Mouse (Mus musculus) Patski (cell line): ENCODE results near the gene Gas2. TPM values are rescaled to one million over a fixed set of nuclear protein-coding genes. Genes with fewer than 3 reads are reported as not detected.

Experiments used
- ATAC-seq: fragments of 100-300 bp; one replicate; pipeline ENCODE4 v1.8.0; 2021
- CTCF ChIA-PET: fragments of 350-600 bp; sonication (Branson Sonifier 250); formaldehyde crosslinking; loops from one replicate; lab custom pipeline; 2022; ENCODE audit warnings: inconsistent platforms; lab: Charles Lee
- POLR2A ChIA-PET: fragments of 350-600 bp; sonication (Branson Sonifier 250); formaldehyde crosslinking; loops from one replicate; lab custom pipeline; 2022; ENCODE audit warnings: antibody characterized with exemption, inconsistent platforms; lab: Charles Lee
- DNase-seq: peaks from one replicate; pipeline ENCODE4 v3.0.0-alpha.2; 2011; ENCODE audit warnings: low read depth, low spot score
- H3K27me3 ChIP-seq: fragments of 371-371 bp; one replicate; pipeline ENCODE4 v1.5.1; 2021
- CTCF ChIP-seq: fragments of 100-300 bp; IDR thresholded peaks from one replicate; pipeline ENCODE4 v1.5.1; 2021
- in situ Hi-C: fragments of 300-500 bp; cut with MboI; formaldehyde crosslinking; loops from 3 replicates; pipeline ENCODE4 v1.11.1; 2018; ENCODE audit warnings: low pct_unique_long_range_greater_than_20kb, mixed read lengths
- polyA plus RNA-seq: library from polyadenylated mRNA; unstranded; gene quantifications from one replicate; pipeline ENCODE4 v1.2.3, GENCODE M21; 2021

Gas2 gene
- polyA plus RNA-seq, 1 experiment from 2014 or later, result 2.8 TPM

DNA sequence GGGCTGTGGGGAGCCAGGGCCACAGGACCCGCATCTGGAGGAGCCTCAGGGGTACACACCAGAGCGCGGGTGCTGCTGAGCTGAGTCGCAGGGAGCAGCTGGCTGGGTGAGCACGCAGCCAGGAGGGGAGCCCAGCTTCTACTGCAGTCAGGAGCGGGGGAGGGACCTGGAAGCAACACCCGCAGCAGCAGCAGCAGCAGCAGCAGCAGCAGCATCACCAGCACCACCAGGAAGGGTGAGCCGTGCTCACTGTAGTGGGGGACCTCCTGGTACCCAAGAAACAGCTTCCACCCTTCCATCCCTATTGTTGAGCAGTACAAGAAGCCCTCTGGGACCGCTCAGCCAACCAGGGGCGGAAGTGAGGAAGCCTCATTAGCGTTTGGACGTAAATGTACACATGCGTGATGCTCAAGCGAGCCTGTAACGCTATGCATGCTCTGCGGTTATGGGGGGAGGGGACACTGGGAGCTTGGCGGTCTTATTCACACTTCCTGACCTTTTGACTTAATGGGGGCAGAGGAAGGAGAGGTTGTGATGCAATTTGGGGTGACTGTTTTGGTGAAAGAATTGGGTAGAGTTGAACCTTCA lies 17.4 kb downstream of the Gas2 start:
- CTCF ChIA-PET, result interaction anchor here (1.5 kb wide), 1 partner anchor 11 kb away, joined by 3 read pairs; no protein-coding TSS in a partner anchor
- in situ Hi-C loops, result no loop called here
- DNase-seq (no peak), ATAC-seq (no peak)
- POLR2A ChIA-PET, result interaction anchor here (0.9 kb wide), 1 partner anchor 18 kb away, joined by 3 read pairs; no protein-coding TSS in a partner anchor
- H3K27me3 ChIP-seq, result no peaks in the 10 kb centered on the region
- TF ChIP-seq CTCF, result no peak

DNA sequence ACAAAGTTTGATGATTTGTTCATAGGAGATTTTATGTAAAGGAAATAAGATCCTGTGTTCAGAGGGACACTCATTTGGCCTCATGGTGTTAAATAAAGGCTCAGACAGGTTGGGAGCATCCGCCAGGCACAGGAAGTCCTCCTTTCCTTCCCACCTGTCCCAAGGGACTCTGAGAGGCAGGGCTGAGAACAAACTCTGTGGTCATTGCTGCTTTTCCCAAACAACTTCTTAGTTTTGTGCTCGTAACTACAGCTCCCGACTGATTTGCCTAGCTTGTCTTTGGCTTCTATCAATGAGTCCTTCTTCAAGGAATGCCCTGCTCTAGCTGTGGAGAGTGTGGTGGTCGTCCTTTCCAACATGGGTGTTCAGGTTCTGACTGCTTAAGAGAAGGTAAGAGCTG lies 18.3 kb downstream of the Gas2 start:
- no peak for DNase-seq
- no peaks in the 10 kb centered on the region for H3K27me3 ChIP-seq
- no peak for TF ChIP-seq CTCF

DNA sequence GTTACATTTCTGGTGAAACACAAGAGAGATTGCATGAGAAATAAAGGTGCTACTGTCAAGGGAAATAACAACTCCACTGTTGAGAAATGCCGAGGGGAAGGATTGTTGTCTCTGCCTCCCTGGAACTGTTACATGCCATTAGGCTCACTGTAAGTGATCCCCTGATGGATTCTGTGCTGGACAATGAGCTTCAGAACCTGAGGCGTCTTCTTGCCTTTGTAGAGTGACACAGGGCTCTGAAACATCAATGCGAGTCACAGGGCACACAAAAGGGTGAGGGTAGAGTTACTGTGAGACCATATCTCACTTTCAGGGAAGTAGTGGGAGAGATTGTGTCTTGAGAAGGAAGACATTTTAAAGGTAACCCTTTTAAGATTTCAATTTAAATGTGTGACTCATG lies 23.5 kb downstream of the Gas2 start:
- in situ Hi-C loops, result no loop called here
- POLR2A ChIA-PET, result no interaction called here

More for the DNA sequence above, 18.3 kb downstream of the Gas2 start:
- POLR2A ChIA-PET, result no interaction called here
- in situ Hi-C loops, result no loop called here
- CTCF ChIA-PET, result interaction anchor here (2.0 kb wide), 1 partner anchor 12 kb away, joined by 4 read pairs; no protein-coding TSS in a partner anchor
- ATAC-seq, result no peak

DNA sequence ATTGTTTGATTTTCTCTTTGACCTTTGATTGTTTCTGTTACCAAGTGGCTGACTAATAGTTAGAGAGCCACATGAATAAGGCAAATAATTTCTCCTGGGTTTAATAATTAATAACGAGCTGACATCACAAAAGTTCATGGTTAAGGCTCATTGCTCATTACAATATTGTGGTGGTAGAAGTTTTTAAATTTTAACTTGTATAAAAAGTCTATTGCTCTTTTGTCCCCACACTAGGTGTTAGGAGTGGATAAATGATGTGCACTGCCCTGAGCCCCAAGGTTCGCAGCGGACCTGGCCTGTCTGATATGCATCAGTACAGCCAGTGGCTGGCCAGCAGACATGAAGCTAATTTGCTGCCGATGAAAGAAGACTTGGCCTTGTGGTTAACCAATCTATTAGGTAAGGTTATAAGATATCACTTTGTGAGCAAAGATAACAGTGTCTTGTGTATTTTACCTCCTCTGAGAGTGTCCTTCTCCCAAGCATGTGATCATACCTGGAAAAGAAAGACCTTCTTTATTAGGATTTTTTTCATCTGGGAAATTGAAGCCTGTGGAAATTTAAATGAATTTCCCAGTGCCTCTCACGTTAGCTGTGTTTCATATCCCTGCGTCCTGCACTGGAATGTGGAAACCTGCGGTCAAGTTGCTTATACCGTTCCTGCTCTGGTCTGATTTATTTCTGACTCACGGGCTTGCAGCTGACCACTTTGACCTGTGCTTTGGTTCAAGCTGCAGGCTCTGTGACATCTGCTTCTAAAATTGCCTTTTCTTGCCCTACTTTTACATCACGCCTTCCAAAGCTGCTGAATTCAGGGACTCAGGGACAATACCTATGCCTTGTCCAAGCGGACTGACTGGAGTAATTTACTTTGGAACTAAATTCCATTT lies 26.1 kb downstream of the Gas2 start:
- POLR2A ChIA-PET, result interaction anchor here (0.7 kb wide), 1 partner anchor 31 kb away, joined by 3 read pairs; no protein-coding TSS in a partner anchor
- TF ChIP-seq CTCF, result no peak
- no peaks in the 10 kb centered on the region for H3K27me3 ChIP-seq
- in situ Hi-C loops, result no loop called here
- ATAC-seq (peak; percentile 91), DNase-seq (peak; percentile 57)
- CTCF ChIA-PET, result no interaction called here

More for the DNA sequence above, 23.5 kb downstream of the Gas2 start:
- CTCF ChIA-PET, result interaction anchor here (1.8 kb wide), 1 partner anchor 23 kb away, joined by 4 read pairs; the partner anchor contains the start of genes Fancf and Gas2
- H3K27me3 ChIP-seq, result no peaks in the 10 kb centered on the region
- ATAC-seq, result no peak
- DNase-seq, result no peak
- TF ChIP-seq CTCF, result no peak

DNA sequence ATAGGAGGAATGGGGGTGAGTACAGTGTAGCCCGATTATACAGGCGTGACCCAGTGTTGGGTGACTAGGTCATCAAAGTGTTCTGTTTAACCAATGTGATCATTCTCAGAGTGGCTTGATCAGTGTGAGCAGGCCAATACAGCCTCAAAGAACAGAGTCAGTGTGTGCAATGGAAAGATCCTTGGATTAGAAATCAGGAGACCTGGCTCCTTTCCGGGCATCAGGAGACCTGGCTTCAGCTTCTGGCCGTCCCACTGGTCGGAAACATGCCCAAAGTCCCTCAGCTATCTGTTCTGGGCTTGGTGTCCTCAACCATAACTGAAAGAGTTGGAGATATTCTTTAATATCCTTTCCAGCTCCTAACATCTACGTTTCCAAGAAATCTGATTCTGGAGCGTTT lies 27.8 kb downstream of the Gas2 start:
- ATAC-seq (no peak), DNase-seq (no peak)
- POLR2A ChIA-PET, result no interaction called here
- CTCF ChIA-PET, result no interaction called here
- H3K27me3 ChIP-seq, result no peaks in the 10 kb centered on the region
- in situ Hi-C loops, result no loop called here
- TF ChIP-seq CTCF, result no peak

DNA sequence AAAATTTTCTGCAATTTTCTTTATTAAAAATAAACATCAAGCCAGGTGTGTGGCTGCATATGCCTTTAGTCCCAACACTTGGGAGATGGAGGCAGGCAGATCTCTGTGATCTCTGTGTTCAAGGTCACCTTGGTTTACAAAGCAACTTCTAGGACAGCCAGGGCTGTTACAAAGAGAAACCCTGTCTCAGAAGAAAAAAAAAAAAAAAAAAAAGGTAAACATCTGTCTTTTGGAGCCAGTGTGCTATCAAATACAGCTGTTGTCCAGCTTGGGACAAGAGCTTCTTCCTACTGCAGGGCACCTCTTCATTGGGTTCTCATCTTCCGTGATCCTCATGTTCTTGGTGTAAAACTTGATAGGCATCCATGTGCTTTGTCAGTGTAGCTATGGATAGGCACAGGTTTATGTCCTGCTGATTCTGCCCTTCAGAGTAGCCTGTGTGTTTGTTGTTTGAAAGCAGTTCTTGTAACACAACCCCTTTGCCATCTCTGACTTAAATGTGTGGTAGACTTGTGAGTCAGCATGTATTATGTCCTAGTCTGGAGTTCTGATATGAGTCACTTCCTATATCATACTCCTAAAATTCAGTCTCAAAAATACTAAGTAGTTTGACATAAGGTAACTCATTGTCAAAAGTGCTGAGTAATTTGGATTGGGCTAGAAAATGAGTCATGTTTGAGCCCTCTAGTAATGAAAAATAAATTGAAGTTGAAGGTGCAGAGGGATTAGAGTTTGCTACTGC lies 30.6 kb downstream of the Gas2 start:
- in situ Hi-C loops, result no loop called here

DNA sequence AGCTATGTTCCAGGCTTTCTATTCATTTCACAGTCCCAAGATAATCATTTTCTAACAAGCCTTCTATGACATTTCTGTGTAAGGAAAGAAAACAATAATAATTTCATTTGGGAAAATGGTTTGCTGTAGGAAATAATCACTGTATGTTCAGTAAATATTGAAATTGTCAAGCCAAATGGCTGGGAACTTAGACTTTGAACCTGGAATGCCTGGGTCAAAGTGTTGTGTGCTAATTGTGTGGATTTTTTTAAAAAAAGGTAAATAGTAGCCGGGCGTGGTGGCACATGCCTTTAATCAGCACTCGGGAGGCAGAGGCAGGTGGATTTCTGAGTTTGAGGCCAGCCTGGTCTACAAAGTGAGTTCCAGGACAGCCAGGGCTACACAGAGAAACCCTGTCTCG lies 31.2 kb downstream of the Gas2 start:
- TF ChIP-seq CTCF, result no peak
- ChIA-PET CTCF (interaction anchor here (1.0 kb wide), 1 partner anchor 20 kb away, joined by 5 read pairs; no protein-coding TSS in a partner anchor), POLR2A (no interaction called here)
- no peaks in the 10 kb centered on the region for H3K27me3 ChIP-seq
- ATAC-seq (no peak), DNase-seq (no peak)
- in situ Hi-C loops, result no loop called here

More for the DNA sequence above, 30.6 kb downstream of the Gas2 start:
- no peak for DNase-seq
- TF ChIP-seq CTCF, result no peak
- ChIA-PET CTCF (interaction anchor here (1.0 to 1.6 kb wide), 3 partner anchors 11 to 274 kb away, joined by 3 to 5 read pairs (median 4); no protein-coding TSS in a partner anchor), POLR2A (no interaction called here)
- no peak for ATAC-seq
- no peaks in the 10 kb centered on the region for H3K27me3 ChIP-seq

DNA sequence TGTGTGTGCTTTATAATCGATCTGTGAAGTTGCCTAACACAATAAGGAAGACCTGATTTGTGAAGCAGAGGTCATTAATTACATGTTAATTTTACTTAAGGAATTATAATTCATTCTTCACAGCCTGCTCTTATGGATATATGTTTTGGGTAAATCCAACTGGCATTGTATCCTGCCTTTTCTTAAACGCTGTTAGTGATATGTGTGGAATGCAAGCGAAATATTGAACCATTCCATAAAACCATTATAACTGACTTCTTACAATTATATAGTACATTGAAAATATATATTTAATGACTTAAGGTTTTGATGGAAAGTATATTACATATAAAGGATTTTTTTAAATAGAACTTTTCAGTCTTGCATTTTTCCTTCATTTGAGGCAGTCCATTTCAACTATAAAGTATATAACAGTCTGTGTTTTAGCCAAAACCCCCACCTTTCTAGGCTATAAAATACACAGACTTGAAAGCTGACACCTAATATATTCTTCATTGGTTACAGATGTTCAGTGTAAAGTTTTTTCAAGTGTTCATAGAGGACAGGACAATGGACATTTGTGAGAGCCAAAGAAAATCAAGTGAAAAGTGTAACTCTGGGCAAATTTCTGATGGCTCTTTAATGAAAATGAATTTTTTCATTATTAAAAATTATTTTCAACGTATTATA lies 32.5 kb downstream of the Gas2 start:
- DNase-seq, result no peak
- no peak for ATAC-seq
- in situ Hi-C loops, result no loop called here
- ChIA-PET POLR2A (no interaction called here), CTCF (no interaction called here)
- no peak for TF ChIP-seq CTCF
- no peaks in the 10 kb centered on the region for H3K27me3 ChIP-seq

DNA sequence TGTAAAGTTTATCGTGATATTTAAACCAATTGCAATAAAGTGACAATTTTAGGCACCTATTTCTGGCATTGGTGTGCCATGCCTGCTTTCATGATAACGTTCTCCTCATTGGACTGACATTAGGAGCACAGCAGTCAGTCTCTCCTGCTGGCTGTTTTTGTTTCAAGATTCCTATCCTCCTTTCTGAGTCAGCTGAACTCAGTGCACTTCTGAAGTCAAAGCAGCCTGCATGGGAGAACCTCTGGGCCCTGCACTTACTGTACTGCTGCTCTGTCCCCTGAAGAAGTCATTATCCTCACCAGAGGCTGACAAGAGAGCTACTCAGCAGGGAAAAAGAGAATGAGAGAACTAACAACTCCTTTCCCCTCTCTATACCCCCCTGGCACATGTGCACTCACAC lies 33.1 kb downstream of the Gas2 start:
- ChIA-PET CTCF (no interaction called here), POLR2A (no interaction called here)
- no peak for ATAC-seq
- no peak for TF ChIP-seq CTCF
- no peaks in the 10 kb centered on the region for H3K27me3 ChIP-seq
- no peak for DNase-seq
- in situ Hi-C loops, result no loop called here

DNA sequence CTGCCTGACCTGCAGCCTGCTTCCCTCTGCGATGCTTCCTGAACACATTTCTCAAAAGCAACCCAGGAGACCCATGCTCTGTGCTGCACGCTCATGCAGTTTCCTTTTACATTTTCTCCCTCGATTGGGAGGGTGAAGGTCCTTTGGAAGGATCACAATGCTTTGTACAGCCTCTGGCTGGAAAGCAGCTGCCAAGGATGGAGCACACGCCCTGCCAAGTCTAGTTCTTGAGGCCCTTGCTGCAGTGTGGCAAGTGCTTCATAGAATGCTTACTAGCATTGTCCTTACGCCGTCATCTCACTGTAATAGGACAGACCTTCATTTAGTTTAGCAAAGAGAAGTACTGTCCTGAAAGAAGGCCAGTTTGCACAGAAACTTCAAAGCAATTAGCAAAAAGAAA lies 37.3 kb downstream of the Gas2 start:
- ChIA-PET POLR2A (no interaction called here), CTCF (no interaction called here)
- DNase-seq (no peak), ATAC-seq (no peak)
- no peak for TF ChIP-seq CTCF
- in situ Hi-C loops, result no loop called here
- no peaks in the 10 kb centered on the region for H3K27me3 ChIP-seq
